Mouse (Mus musculus) embryonic facial prominence, embryonic 14.5 days (tissue): ENCODE measurements at regions not wholly inside any gene's neighbourhood (a gene's known extent, or its start where the extent isn't known, plus 50 kb on each side); places are given as distances from the start of the nearest gene placed in this dataset.

ENCODE experiments used
- ATAC-seq: fragments of 200-750 bp; cut with Nextera tagmentation; 2 replicates; pipeline ENCODE4 v1.8.0; 2017; ENCODE audit warnings: low read depth, moderate number of reproducible peaks, moderate TSS enrichment
- DNase-seq: peaks from one replicate; pipeline ENCODE4 v3.0.0-alpha.2; 2015; ENCODE audit warnings: low spot score
- H3K27ac ChIP-seq: fragments of 300-500 bp; sonication (generic); replicated peaks from 2 replicates; pipeline ENCODE4 v1.5.1; 2014; ENCODE audit warnings: low read depth, mild to moderate bottlenecking, low read length, moderate library complexity
- H3K27me3 ChIP-seq: fragments of 300-500 bp; sonication (generic); replicated peaks from 2 replicates; pipeline ENCODE4 v1.6.1; 2014; ENCODE audit warnings: low read length; ENCODE audit not compliant: control insufficient read depth, insufficient read depth
- H3K36me3 ChIP-seq: fragments of 300-500 bp; sonication (generic); 2 replicates; pipeline ENCODE4 v1.6.1; 2014; ENCODE audit warnings: low read length, mixed read lengths; ENCODE audit not compliant: control insufficient read depth, insufficient read depth
- H3K4me1 ChIP-seq: fragments of 300-500 bp; sonication (generic); 2 replicates; pipeline ENCODE4 v1.6.1; 2014; ENCODE audit warnings: antibody characterized with exemption, low read length; ENCODE audit not compliant: control insufficient read depth, insufficient read depth
- H3K4me2 ChIP-seq: fragments of 300-500 bp; sonication (generic); 2 replicates; pipeline ENCODE4 v1.6.1; 2014; ENCODE audit warnings: low read depth, mild to moderate bottlenecking, low read length, moderate library complexity, mixed read lengths
- H3K4me3 ChIP-seq: fragments of 300-500 bp; sonication (generic); 2 replicates; pipeline ENCODE4 v1.5.1; 2014; ENCODE audit warnings: low read depth, mild to moderate bottlenecking, low read length
- H3K9ac ChIP-seq: fragments of 300-500 bp; sonication (generic); 2 replicates; pipeline ENCODE4 v1.6.1; 2014; ENCODE audit warnings: low read depth, mild to moderate bottlenecking, low read length, moderate library complexity, mixed read lengths
- H3K9me3 ChIP-seq: fragments of 300-500 bp; sonication (generic); 2 replicates; pipeline ENCODE4 v1.6.1; 2016; ENCODE audit warnings: low read length; ENCODE audit not compliant: control insufficient read depth
- WGBS: fragments of 180-500 bp; shearing (Covaris S2); extraction: QIAGEN DNeasy Blood & Tissue Kit; methylation state at CpG from one replicate; pipeline ENCODE4 v1.1.7; 2014; 5-methylcytosine and 5-hydroxymethylcytosine counted together

DNA sequence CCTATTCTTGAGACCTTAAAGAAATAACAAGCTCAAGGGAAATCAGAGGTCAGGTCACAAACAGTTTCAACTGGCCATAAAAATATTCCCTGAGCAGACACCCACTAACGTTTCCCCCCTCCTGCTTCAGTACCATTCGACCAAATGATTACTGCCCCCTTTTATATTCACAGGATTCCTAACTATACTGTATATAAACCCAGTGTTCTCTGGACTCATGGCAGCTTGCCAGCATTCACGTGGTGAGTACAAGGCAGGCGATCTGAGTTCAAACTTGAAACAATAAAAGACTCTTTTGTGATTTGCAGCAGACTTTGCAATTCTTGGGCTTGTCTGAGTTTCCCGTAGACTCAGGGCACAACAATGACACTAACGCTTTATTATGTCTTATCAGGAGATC lies 989.0 kb upstream of the H2afb3 start:
- no peak for ATAC-seq

DNA sequence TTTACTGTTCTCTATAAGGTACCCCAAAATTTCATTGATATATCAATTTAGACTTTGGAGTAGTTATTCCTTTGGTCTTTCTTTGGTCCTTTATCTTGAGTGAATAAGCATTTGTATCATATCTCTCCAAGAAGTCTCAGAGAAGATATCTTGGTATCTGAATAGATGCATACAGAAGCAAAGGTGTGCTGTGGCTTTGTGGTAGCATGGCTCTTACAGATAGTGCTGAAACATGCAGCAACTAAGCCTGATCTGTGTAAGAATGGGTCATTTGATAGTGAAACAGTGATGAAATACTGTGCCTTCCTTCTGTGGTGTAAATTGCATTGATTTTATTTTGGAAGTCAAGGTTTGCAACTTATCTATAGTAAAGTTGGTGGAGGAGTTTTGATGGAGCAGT lies 978.3 kb upstream of the H2afb3 start:
- no peaks in the 10 kb centered on the region for H3K9me3 ChIP-seq
- no peak overlapping the region for H3K27ac ChIP-seq
- H3K4me3 ChIP-seq, result no peak overlapping the region
- DNase-seq (no peak), ATAC-seq (no peak)
- H3K27me3 ChIP-seq, result no peaks in the 10 kb centered on the region
- no peak overlapping the region for H3K4me2 ChIP-seq
- no peak overlapping the region for H3K9ac ChIP-seq
- no peaks in the 10 kb centered on the region for H3K4me1 ChIP-seq
- no peaks in the 10 kb centered on the region for H3K36me3 ChIP-seq

More for the DNA sequence above, 989.0 kb upstream of the H2afb3 start:
- H3K36me3 ChIP-seq, result no peaks in the 10 kb centered on the region
- no peaks in the 10 kb centered on the region for H3K9me3 ChIP-seq
- no peaks in the 10 kb centered on the region for H3K27me3 ChIP-seq
- H3K27ac ChIP-seq, result no peak overlapping the region
- WGBS, result 53% methylated on average over 6 of the region's 6 CpGs
- no peak overlapping the region for H3K4me3 ChIP-seq
- peak; percentile 2 for DNase-seq
- H3K4me2 ChIP-seq, result no peak overlapping the region
- H3K9ac ChIP-seq, result no peak overlapping the region
- H3K4me1 ChIP-seq, result no peaks in the 10 kb centered on the region

DNA sequence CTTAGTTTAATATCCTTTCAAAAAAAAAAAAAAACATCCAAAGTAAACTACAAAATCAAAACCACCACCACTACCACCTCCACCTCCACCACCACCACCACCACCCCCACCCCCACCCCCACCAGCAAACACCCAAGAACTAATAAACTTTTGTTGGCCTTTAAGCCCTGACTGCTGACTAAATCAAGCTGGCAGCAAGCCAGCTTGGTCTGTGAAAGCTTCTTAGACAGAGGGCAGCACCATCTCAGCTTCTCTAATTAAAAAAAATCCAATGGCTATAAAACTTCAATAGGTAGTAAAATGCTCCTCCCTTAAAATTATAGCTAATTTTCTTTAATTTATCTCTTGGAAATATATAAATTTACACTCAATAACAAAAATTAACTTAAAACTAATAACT lies 957.2 kb upstream of the H2afb3 start:
- H3K27ac ChIP-seq, result no peak overlapping the region
- no peak overlapping the region for H3K9ac ChIP-seq
- ATAC-seq, result no peak
- H3K4me1 ChIP-seq, result no peaks in the 10 kb centered on the region
- no peaks in the 10 kb centered on the region for H3K36me3 ChIP-seq
- H3K9me3 ChIP-seq, result no peaks in the 10 kb centered on the region
- H3K27me3 ChIP-seq, result no peaks in the 10 kb centered on the region
- no peak overlapping the region for H3K4me2 ChIP-seq
- no peak overlapping the region for H3K4me3 ChIP-seq
- DNase-seq, result peak; percentile 20

DNA sequence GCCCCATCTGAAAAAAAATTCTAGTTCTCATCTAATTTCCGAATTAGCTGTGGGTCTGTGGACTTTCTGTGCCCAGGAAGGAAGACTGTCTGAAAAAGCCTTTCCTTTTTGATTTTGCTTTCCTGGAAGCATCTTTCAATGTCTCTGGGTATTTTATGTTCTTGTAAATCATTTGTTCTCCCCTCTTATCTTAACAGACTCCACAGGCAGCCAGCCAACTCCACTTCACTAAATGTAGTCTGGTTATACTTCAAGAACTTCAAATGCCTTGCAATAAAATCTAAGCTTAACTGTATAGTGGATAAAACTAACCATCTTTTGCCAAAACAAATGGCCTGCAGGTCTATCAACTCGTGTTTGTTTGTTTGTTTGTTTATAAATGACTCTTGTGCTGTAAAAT lies 956.7 kb upstream of the H2afb3 start:
- H3K9me3 ChIP-seq, result no peaks in the 10 kb centered on the region
- no peaks in the 10 kb centered on the region for H3K27me3 ChIP-seq
- H3K4me2 ChIP-seq, result no peak overlapping the region
- DNase-seq, result peak; percentile 1
- H3K4me3 ChIP-seq, result no peak overlapping the region
- H3K36me3 ChIP-seq, result no peaks in the 10 kb centered on the region
- ATAC-seq, result no peak
- H3K27ac ChIP-seq, result no peak overlapping the region
- whole genome bisulfite sequencing, result 57% methylated on average over 2 of the region's 2 CpGs
- H3K9ac ChIP-seq, result no peak overlapping the region
- no peaks in the 10 kb centered on the region for H3K4me1 ChIP-seq

DNA sequence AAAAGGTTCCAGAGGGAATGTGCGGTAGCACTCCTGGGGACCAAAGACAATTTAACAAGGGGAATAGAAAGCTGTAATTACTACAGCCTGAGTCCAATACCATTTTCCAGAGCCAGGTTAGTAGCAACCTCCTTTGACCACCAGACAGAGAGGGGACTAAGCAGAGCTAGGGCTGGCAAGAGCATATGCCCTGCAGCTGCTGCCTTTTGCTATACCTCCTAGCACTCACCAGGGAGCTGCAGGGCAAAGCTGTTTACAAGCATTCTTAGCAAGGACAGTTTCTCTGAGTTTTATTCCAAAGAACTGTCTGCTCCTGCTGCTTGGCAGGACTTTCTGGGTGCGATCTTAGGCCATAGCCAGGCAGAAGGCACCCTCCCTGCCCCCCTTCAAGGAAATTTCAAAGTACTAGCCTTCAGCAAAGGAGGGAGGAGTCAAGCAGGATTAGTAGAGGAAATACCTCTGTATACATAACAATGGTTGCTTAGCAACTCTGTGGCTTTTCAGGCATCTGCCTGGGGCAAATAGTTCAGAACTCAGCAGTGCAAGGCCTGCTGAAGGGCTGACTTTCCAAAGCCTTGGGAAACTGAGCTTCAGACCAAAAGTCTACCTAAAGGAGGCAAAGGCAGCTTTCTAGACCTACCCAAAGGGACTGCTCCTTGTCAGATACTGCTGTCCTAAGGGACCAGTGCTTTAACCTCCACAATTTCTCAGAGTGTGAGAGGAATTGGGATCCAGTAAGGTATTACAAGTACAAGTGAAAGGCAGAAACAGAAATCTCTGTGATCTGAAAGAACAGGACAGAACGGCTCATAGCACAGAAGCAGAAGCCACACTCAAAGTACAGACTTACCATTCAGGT lies 919.5 kb upstream of the H2afb3 start:
- Histone ChIP-seq H3K9ac (no peak overlapping the region), H3K27ac (no peak overlapping the region), H3K27me3 (no peaks in the 10 kb centered on the region), H3K4me2 (no peak overlapping the region), H3K4me3 (no peak overlapping the region), H3K9me3 (no peaks in the 10 kb centered on the region), H3K4me1 (no peaks in the 10 kb centered on the region), H3K36me3 (no peaks in the 10 kb centered on the region)
- ATAC-seq (peak; percentile 95), DNase-seq (peak; percentile 83)
- 36% methylated on average over 3 of the region's 3 CpGs for WGBS
